Mouse (Mus musculus) kidney, embryonic 14.5 days (tissue): ENCODE measurements around the gene Ms4a6c. TPM values are rescaled to one million over a fixed set of nuclear protein-coding genes. Genes with fewer than 3 reads are reported as not detected.
"Not testable (repeated sequence)": the region's sequence is repeated elsewhere in the genome, so short reads cannot be mapped to it uniquely, and the experiment has no call there.

Source experiments
- ATAC-seq: fragments of 200-750 bp; cut with Nextera tagmentation; 2 replicates; pipeline ENCODE4 v1.8.0; 2017; ENCODE audit warnings: moderate number of reproducible peaks, mild to moderate bottlenecking, moderate TSS enrichment, moderate library complexity; ENCODE audit not compliant: low FRiP score, low TSS enrichment
- H3K27ac ChIP-seq: fragments of 300-500 bp; sonication (generic); 2 replicates; pipeline ENCODE4 v1.5.1; 2014; ENCODE audit warnings: low read depth, mild to moderate bottlenecking, low read length, moderate library complexity, mixed read lengths
- H3K27me3 ChIP-seq: fragments of 300-500 bp; sonication (generic); 2 replicates; pipeline ENCODE4 v1.6.1; 2014; ENCODE audit warnings: mild to moderate bottlenecking, low read length; ENCODE audit not compliant: control insufficient read depth, insufficient read depth
- H3K36me3 ChIP-seq: fragments of 300-500 bp; sonication (generic); 2 replicates; pipeline ENCODE4 v1.6.1; 2014; ENCODE audit warnings: low read length, mixed read lengths; ENCODE audit not compliant: control insufficient read depth, insufficient read depth
- H3K4me1 ChIP-seq: fragments of 300-500 bp; sonication (generic); 2 replicates; pipeline ENCODE4 v1.6.1; 2014; ENCODE audit warnings: low read length, mixed read lengths; ENCODE audit not compliant: control insufficient read depth, insufficient read depth
- H3K4me2 ChIP-seq: fragments of 300-500 bp; sonication (generic); replicated peaks from 2 replicates; pipeline ENCODE4 v1.6.1; 2014; ENCODE audit warnings: low read depth, mild to moderate bottlenecking, low read length
- H3K4me3 ChIP-seq: fragments of 300-500 bp; sonication (generic); 2 replicates; pipeline ENCODE4 v1.5.1; 2014; ENCODE audit warnings: mild to moderate bottlenecking, low read length
- H3K9ac ChIP-seq: fragments of 300-500 bp; sonication (generic); 2 replicates; pipeline ENCODE4 v1.6.1; 2014; ENCODE audit warnings: low read depth, mild to moderate bottlenecking, low read length, moderate library complexity
- H3K9me3 ChIP-seq: fragments of 300-500 bp; sonication (generic); 2 replicates; pipeline ENCODE4 v1.6.1; 2016; ENCODE audit warnings: low read length; ENCODE audit not compliant: control insufficient read depth
- WGBS: fragments of 180-500 bp; shearing (Covaris S2); extraction: QIAGEN DNeasy Blood & Tissue Kit; methylation state at CpG from one replicate; pipeline ENCODE4 v1.1.7; 2014; 5-methylcytosine and 5-hydroxymethylcytosine counted together
- polyA plus RNA-seq: library from polyadenylated mRNA; unstranded; fragments of >200 nt; fragmentation: Nextera tagmentation; extraction: Ambion mirVana; gene quantifications from 2 replicates; pipeline ENCODE4 v1.2.1, GENCODE M21; 2014

Gene Ms4a6c
- 4.6 and 5.0 TPM in 2 replicates for polyA plus RNA-seq

DNA sequence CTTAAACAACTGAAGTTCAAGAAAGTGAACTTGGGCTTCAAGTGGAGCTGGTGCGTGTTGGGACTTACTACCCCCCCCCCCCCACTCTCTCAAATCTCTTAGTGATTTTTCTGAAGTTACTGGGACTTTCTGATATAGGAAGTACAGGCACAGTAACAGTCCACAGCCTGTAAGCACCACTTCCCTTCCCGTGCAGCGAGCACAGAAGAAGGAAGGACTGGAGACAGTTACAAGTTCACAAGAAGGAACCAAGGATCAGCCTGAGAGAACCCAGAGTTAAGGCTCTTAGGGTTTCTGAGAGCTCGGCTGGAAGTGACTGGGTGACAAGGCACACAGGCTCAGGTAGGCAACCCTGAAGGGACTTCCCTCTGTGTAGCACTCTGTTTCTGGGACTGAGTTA is at the start of gene Ms4a6c:
Ms4a6c (plus strand) TSS at position 152 of the 400 bp plus-strand sequence.
- 81% methylated on average over 4 of the region's 4 CpGs for WGBS
- not testable (repeated sequence) for H3K9me3 ChIP-seq, H3K27ac ChIP-seq, H3K4me3 ChIP-seq, H3K36me3 ChIP-seq, H3K9ac ChIP-seq, ATAC-seq, H3K4me1 ChIP-seq, H3K27me3 ChIP-seq, H3K4me2 ChIP-seq

DNA sequence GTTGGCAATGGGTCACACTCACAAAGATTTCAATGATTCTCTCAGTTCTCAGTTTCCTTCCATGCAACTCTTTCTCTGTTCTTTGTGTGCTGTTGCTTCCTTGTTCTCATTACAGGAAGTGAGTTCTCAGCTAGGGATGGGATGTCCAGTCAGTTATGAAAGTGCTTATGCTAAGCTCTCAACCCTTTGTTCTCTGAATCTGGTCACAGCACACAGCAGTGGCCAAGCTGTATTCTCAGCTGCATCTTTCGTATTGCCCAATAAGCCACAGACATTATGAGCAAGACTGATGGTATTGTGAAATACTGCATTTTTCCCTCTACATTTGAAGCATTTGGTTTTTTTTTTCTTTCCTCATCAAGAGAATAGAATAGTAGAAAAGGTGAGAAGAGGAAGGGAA is 38.0 kb upstream of the Ms4a6c start:
- not testable (repeated sequence) for H3K27me3 ChIP-seq, H3K4me3 ChIP-seq, H3K4me1 ChIP-seq, H3K9me3 ChIP-seq, H3K4me2 ChIP-seq, H3K9ac ChIP-seq, H3K36me3 ChIP-seq, H3K27ac ChIP-seq, ATAC-seq
- WGBS: 97% methylated on average over 1 of the region's 1 CpGs

DNA sequence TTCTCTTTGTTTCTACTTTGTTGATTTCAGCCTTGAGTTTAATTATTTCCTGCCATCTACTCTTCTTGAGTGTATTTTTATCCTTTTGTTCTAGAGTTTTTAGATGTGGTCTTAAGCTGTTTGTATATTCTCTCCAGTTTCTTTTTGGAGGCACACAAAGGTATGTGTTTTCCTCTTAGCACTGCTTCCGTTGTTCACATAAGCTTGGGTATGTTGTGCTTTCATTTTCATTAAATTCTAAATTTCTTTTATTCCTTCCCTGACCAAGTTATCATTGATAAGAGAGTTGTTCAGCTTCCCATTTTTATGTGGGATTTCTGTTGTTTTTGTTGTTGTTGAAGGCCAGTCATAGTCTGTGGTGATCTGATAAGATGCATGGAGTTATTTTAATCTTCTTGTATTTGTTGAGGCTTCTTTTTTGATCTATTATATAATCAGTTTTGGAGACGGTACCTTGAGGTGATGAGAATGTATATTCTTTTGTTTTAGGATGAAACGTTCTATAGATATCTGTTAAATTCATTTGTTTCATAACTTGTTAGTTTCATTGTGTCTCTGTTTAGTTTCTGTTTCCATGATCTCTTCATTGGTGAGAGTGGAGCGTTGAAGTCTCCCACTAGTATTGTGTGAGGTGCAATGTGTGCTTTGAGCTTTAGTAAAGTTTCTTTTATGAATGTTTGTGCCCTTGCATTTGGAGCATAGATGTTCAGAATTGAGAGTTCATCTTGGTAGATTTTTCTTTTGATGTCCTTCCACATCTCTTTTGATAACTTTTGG is 33.9 kb upstream of the Ms4a6c start:
- Histone ChIP-seq H3K27ac (no peak overlapping the region), H3K9ac (no peak overlapping the region), H3K36me3 (no peaks in the 10 kb centered on the region), H3K27me3 (no peaks in the 10 kb centered on the region), H3K4me1 (no peaks in the 10 kb centered on the region), H3K9me3 (no peaks in the 10 kb centered on the region), H3K4me2 (no peak overlapping the region), H3K4me3 (no peak overlapping the region)
- WGBS: 90% methylated on average over 4 of the region's 4 CpGs
- no peak for ATAC-seq

DNA sequence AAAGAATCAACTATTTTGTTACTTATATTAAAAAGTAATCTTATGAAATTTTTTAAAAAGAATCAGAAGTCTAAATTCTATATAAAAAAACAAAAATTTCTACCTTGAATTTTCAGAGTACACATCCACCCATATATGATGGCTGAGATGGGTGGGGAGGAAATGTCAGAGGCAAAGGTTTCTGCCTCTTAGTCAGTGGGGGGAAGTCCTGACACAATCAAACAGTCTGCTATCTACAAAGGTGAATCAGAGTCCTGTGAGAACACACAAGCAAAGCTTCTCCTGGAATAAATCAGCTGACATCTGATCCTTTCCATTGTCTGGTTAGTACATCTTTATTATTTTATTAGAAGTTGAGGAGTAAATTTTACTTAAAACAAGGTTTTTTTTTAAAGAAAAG is 25.8 kb upstream of the Ms4a6c start, which contains the start of gene Ms4a4b:
Ms4a4b (plus strand) TSS at position 216 of the 400 bp plus-strand sequence.
- Histone ChIP-seq H3K36me3 (no peaks in the 10 kb centered on the region), H3K9me3 (no peaks in the 10 kb centered on the region), H3K4me1 (no peaks in the 10 kb centered on the region), H3K4me3 (no peak within 1 kb of the TSS), H3K4me2 (no peak within 1 kb of the TSS), H3K9ac (no peak within 1 kb of the TSS), H3K27me3 (no peaks in the 10 kb centered on the region), H3K27ac (no peak within 1 kb of the TSS)
- ATAC-seq: no peak

DNA sequence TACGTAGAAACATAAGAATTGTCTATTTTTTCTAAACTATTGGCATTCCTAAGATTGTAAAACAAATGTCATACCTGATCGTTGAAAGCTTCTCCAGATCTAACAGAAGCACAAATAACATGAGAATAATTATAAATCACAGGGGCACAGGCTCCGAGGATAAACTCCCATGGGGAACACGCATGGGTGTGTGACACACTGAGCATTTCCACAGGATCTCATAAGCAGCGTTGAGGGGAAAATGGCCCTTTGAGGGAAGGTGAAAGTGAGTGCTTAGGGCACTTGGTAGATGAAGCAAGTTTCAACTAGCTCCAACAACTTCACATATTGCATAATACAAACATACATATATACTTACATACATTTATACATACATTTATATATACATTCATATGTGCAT is 25.2 kb upstream of the Ms4a6c start:
- Histone ChIP-seq H3K4me1 (no peaks in the 10 kb centered on the region), H3K4me2 (no peak overlapping the region), H3K9me3 (no peaks in the 10 kb centered on the region), H3K27ac (no peak overlapping the region), H3K9ac (no peak overlapping the region), H3K36me3 (no peaks in the 10 kb centered on the region), H3K27me3 (no peaks in the 10 kb centered on the region), H3K4me3 (no peak overlapping the region)
- WGBS: 84% methylated on average over 5 of the region's 5 CpGs
- no peak for ATAC-seq

DNA sequence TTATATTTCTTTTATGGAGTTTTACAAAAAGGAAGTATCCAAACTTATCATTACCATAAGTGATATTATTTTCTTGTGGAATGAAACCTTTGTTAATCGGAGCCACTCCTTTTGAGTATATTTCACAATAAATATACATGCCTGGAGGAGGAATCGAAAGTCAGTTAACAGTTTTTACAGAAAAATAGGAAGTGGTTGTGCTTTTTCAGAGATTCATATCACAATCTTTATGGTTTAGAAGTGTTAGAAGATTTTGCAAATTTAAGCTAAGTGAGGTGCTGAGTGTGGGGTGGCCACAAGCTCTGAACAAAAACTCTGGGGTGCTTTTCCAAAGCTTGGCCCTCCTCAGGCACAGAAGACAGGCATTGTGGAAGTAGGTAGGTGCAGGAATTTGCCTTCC is 21.9 kb upstream of the Ms4a6c start:
- Histone ChIP-seq H3K4me1 (no peaks in the 10 kb centered on the region), H3K4me2 (no peak overlapping the region), H3K27ac (no peak overlapping the region), H3K36me3 (no peaks in the 10 kb centered on the region), H3K27me3 (no peaks in the 10 kb centered on the region), H3K4me3 (no peak overlapping the region), H3K9ac (no peak overlapping the region), H3K9me3 (no peaks in the 10 kb centered on the region)
- WGBS: 86% methylated on average over 2 of the region's 2 CpGs
- no peak for ATAC-seq

DNA sequence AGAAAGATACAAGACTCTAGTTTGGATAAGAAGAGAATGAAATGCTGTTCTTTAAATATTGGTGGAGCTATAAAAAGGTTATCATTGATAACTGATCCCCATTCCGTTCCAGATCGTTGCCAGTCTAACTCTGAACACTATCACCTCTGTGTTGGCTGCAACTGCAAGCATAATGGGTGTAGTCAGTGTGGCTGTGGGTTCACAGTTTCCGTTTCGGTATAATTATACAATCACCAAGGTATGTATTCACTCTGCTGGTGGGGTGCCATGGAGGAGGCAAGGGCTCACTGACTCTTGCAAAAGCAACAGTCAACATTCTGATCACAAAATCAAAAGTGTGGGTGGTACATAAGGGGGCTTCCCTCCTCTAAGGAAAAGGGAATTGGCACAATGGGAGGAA is 10.1 kb upstream of the Ms4a6c start:
- H3K9ac ChIP-seq, ATAC-seq, H3K9me3 ChIP-seq, H3K4me1 ChIP-seq, H3K27ac ChIP-seq, H3K36me3 ChIP-seq, H3K27me3 ChIP-seq, H3K4me3 ChIP-seq, H3K4me2 ChIP-seq: not testable (repeated sequence)
- 91% methylated on average over 3 of the region's 4 CpGs for WGBS

DNA sequence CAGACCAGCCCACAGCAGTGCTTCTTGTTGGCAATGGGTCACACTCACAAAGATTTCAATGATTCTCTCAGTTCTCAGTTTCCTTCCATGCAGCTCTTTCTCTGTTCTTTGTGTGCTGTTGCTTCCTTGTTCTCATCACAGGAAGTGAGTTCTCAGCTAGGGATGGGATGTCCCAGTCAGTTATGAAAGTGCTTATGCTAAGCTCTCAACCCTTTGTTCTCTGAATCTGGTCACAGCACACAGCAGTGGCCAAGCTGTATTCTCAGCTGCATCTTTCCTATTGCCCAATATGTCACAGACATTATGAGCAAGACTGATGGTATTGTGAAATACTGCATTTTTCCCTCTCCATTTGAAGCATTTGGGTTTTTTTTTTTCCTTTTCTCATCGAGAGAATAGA is 4.4 kb upstream of the Ms4a6c start:
- H3K9me3 ChIP-seq, ATAC-seq, H3K4me3 ChIP-seq, H3K27me3 ChIP-seq, H3K9ac ChIP-seq, H3K4me2 ChIP-seq, H3K36me3 ChIP-seq, H3K27ac ChIP-seq, H3K4me1 ChIP-seq: not testable (repeated sequence)
- WGBS: 83% methylated on average over 1 of the region's 1 CpGs

DNA sequence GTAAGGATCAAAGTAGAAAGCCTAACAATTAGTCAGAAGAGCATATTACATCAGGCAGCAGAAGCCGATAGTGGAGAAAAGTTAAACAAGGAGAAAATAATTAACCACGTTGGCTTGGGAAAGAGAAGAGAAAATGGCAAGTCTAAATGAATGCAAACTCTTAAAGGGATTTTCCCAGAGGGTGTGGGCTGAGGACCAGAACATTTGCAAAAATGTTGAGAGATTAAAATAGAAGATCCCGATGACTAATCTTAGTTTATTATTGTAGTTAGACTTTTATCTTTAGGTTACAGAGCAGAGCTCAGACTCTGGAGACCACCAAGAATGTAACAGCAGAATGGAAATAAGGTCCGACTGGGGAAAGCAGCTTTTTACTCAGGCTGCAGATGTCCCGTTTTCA is 2.7 kb upstream of the Ms4a6c start:
- 77% methylated on average over 5 of the region's 5 CpGs for WGBS
- no peak overlapping the region for H3K9ac ChIP-seq
- H3K4me1 ChIP-seq: no peaks in the 10 kb centered on the region
- no peak overlapping the region for H3K4me2 ChIP-seq
- H3K36me3 ChIP-seq: no peaks in the 10 kb centered on the region
- ATAC-seq: no peak
- H3K27me3 ChIP-seq: no peaks in the 10 kb centered on the region
- no peak overlapping the region for H3K27ac ChIP-seq
- H3K4me3 ChIP-seq: no peak overlapping the region
- no peaks in the 10 kb centered on the region for H3K9me3 ChIP-seq
